Mouse (Mus musculus) MEL (cell line): ENCODE measurements around the gene Gm20388. TPM values are rescaled to one million over a fixed set of nuclear protein-coding genes. Genes with fewer than 3 reads are reported as not detected.

Experiments used
- DNase-seq: peaks from one replicate; pipeline ENCODE4 v3.0.0; 2011; ENCODE audit warnings: low read depth, low spot score
- H3K27ac ChIP-seq: 2 replicates; pipeline ENCODE4 v1.5.1; 2012; ENCODE audit warnings: low read depth, mild to moderate bottlenecking, control low read depth, low read length, moderate library complexity; ENCODE audit not compliant: control insufficient read depth
- H3K27me3 ChIP-seq, 2 experiments: fragments of 150-350 bp in 1 of 2; sonication (generic) in 1 of 2; 2 replicates each; pipeline ENCODE4 v1.6.1; 2012; ENCODE audit warnings: low read length in 2 of 2, mild to moderate bottlenecking in 2 of 2, improper control_type of control experiment in 1 of 2, moderate library complexity in 1 of 2; ENCODE audit not compliant: insufficient read depth in 2 of 2, control insufficient read depth in 1 of 2
- H3K36me3 ChIP-seq, 2 experiments: 2 replicates each; pipeline ENCODE4 v1.6.1; 2012 to 2014; ENCODE audit warnings: low read length in 2 of 2, improper control_type of control experiment in 1 of 2, inconsistent platforms in 1 of 2, mild to moderate bottlenecking in 1 of 2; ENCODE audit not compliant: insufficient read depth in 2 of 2, control insufficient read depth in 1 of 2
- H3K4me1 ChIP-seq, 2 experiments: fragments of 150-350 bp in 1 of 2; sonication (generic) in 1 of 2; 2 replicates each; pipeline ENCODE4 v1.6.1; 2012; ENCODE audit warnings: low read length in 2 of 2, improper control_type of control experiment in 1 of 2, mild to moderate bottlenecking in 1 of 2; ENCODE audit not compliant: insufficient read depth in 2 of 2, control insufficient read depth in 1 of 2
- H3K4me3 ChIP-seq, 2 experiments: fragments of 150-350 bp in 1 of 2; sonication (generic) in 1 of 2; 2 replicates each; pipeline ENCODE4 v1.5.1; 2012; ENCODE audit warnings: low read depth in 2 of 2, low read length in 2 of 2, mild to moderate bottlenecking in 2 of 2, moderate library complexity in 2 of 2, control low read depth in 1 of 2, improper control_type of control experiment in 1 of 2; ENCODE audit not compliant: control insufficient read depth in 1 of 2, insufficient read depth in 1 of 2
- H3K79me2 ChIP-seq: 2 replicates; pipeline ENCODE4 v1.6.1; 2012; ENCODE audit warnings: mild to moderate bottlenecking, low read length, moderate library complexity; ENCODE audit not compliant: control insufficient read depth, poor library complexity, insufficient read depth
- H3K9ac ChIP-seq: 2 replicates; pipeline ENCODE4 v1.6.1; 2012; ENCODE audit warnings: low read depth, mild to moderate bottlenecking, control low read depth, low read length, moderate library complexity; ENCODE audit not compliant: control insufficient read depth, poor library complexity, severe bottlenecking
- H3K9me3 ChIP-seq: fragments of 150-350 bp; sonication (generic); replicated peaks from 2 replicates; pipeline ENCODE4 v1.6.1; 2012; ENCODE audit warnings: mild to moderate bottlenecking, low read length, improper control_type of control experiment, moderate library complexity; ENCODE audit not compliant: insufficient read depth
- CHD1 ChIP-seq: IDR thresholded peaks from 2 replicates; pipeline ENCODE4 v1.6.1; 2012; ENCODE audit warnings: low read depth, mild to moderate bottlenecking, inconsistent platforms, low read length, improper control_type of control experiment
- CHD2 ChIP-seq: IDR thresholded peaks from 2 replicates; pipeline ENCODE4 v1.6.1; 2011; ENCODE audit warnings: low read length, improper control_type of control experiment
- CTCF ChIP-seq, 3 experiments: IDR thresholded peaks in 2 of 3; conservative IDR thresholded peaks in 1 of 3; 2 replicates each; pipeline ENCODE4 v1.5.1; 2011 to 2012; ENCODE audit warnings: low read length in 3 of 3, low read depth in 2 of 3, mild to moderate bottlenecking in 2 of 3, improper control_type of control experiment in 1 of 3, inconsistent platforms in 1 of 3, mixed read lengths in 1 of 3, moderate library complexity in 1 of 3; ENCODE audit not compliant: control insufficient read depth in 1 of 3, insufficient read depth in 1 of 3, poor library complexity in 1 of 3, severe bottlenecking in 1 of 3
- ETS1 ChIP-seq: IDR thresholded peaks from 2 replicates; pipeline ENCODE4 v1.6.1; 2012; ENCODE audit warnings: low read depth, mild to moderate bottlenecking, inconsistent platforms, low read length, improper control_type of control experiment, moderate library complexity
- MAX ChIP-seq: IDR thresholded peaks from 2 replicates; pipeline ENCODE4 v1.6.1; 2011; ENCODE audit warnings: low read length, improper control_type of control experiment
- MAZ ChIP-seq: IDR thresholded peaks from 2 replicates; pipeline ENCODE4 v1.6.1; 2012; ENCODE audit warnings: low read depth, mild to moderate bottlenecking, inconsistent platforms, low read length, improper control_type of control experiment
- MEF2A ChIP-seq: IDR thresholded peaks from 2 replicates; pipeline ENCODE4 v1.6.1; 2014; ENCODE audit warnings: low read depth, mild to moderate bottlenecking, inconsistent platforms, low read length, improper control_type of control experiment; ENCODE audit not compliant: poor library complexity, insufficient replicate concordance, severe bottlenecking; ENCODE audit errors: extremely low read depth
- MXI1 ChIP-seq: IDR thresholded peaks from 2 replicates; pipeline ENCODE4 v1.6.1; 2011; ENCODE audit warnings: mild to moderate bottlenecking, low read depth, low read length, improper control_type of control experiment
- MYB ChIP-seq: IDR thresholded peaks from 2 replicates; pipeline ENCODE4 v1.6.1; 2011; ENCODE audit warnings: mild to moderate bottlenecking, low read depth, low read length, improper control_type of control experiment
- MYC ChIP-seq: IDR thresholded peaks from 2 replicates; pipeline ENCODE4 v1.6.1; 2011; ENCODE audit warnings: low read depth, mild to moderate bottlenecking, low read length, improper control_type of control experiment, moderate library complexity
- NELFE ChIP-seq: IDR thresholded peaks from 2 replicates; pipeline ENCODE4 v1.6.1; 2011; ENCODE audit warnings: low read depth, low read length, improper control_type of control experiment
- NRF1 ChIP-seq: IDR thresholded peaks from 2 replicates; pipeline ENCODE4 v1.6.1; 2014; ENCODE audit warnings: low read depth, mild to moderate bottlenecking, inconsistent platforms, low read length, improper control_type of control experiment, moderate library complexity; ENCODE audit not compliant: poor library complexity, insufficient read depth, severe bottlenecking
- POLR2AphosphoS2 ChIP-seq: IDR thresholded peaks from 2 replicates; pipeline ENCODE4 v1.6.1; 2011; ENCODE audit warnings: low read length, improper control_type of control experiment
- RCOR1 ChIP-seq: IDR thresholded peaks from 2 replicates; pipeline ENCODE4 v1.6.1; 2012; ENCODE audit warnings: low read depth, mild to moderate bottlenecking, inconsistent platforms, low read length, improper control_type of control experiment
- SMC3 ChIP-seq: IDR thresholded peaks from 2 replicates; pipeline ENCODE4 v1.6.1; 2011; ENCODE audit warnings: low read depth, low read length, improper control_type of control experiment
- TAL1 ChIP-seq: IDR thresholded peaks from 2 replicates; pipeline ENCODE4 v1.6.1; 2012; ENCODE audit warnings: mild to moderate bottlenecking, inconsistent platforms, low read length, moderate library complexity, mixed read lengths
- TCF12 ChIP-seq: IDR thresholded peaks from 2 replicates; pipeline ENCODE4 v1.6.1; 2014; ENCODE audit warnings: low read depth, mild to moderate bottlenecking, inconsistent platforms, low read length, improper control_type of control experiment, moderate library complexity
- UBTF ChIP-seq: IDR thresholded peaks from 2 replicates; pipeline ENCODE4 v1.6.1; 2012; ENCODE audit warnings: low read depth, mild to moderate bottlenecking, inconsistent platforms, low read length, improper control_type of control experiment, moderate library complexity, borderline replicate concordance; ENCODE audit not compliant: insufficient read depth
- ZKSCAN1 ChIP-seq: IDR thresholded peaks from 2 replicates; pipeline ENCODE4 v1.6.1; 2012; ENCODE audit warnings: low read depth, mild to moderate bottlenecking, inconsistent platforms, low read length, improper control_type of control experiment, moderate library complexity
- ZNF384 ChIP-seq: IDR thresholded peaks from 2 replicates; pipeline ENCODE4 v1.6.1; 2012; ENCODE audit warnings: low read depth, mild to moderate bottlenecking, inconsistent platforms, low read length, improper control_type of control experiment
- polyA plus RNA-seq, 2 experiments: library from polyadenylated mRNA; stranded (reverse) in 1 of 2; unstranded in 1 of 2; fragments of >175 nt in 1 of 2; fragments of >200 nt in 1 of 2; gene quantifications; 2 replicates each; pipeline versions ENCODE4 v1.2.1 to v1.2.4; 2012; ENCODE audit warnings: low replicate concordance in 2 of 2, low read depth in 1 of 2; ENCODE audit not compliant: insufficient read length in 2 of 2, insufficient read depth in 1 of 2, missing spikeins in 1 of 2
- total RNA-seq: library from RNA; depleted of rRNA; stranded (reverse); fragments of 300-350 nt; gene quantifications from 2 replicates; pipeline ENCODE4 v1.2.3, GENCODE M21; 2012

Gm20388 gene
- total and polyA plus RNA-seq, 3 experiments: 11.1 to 17.8 TPM; not detected in 1

DNA sequence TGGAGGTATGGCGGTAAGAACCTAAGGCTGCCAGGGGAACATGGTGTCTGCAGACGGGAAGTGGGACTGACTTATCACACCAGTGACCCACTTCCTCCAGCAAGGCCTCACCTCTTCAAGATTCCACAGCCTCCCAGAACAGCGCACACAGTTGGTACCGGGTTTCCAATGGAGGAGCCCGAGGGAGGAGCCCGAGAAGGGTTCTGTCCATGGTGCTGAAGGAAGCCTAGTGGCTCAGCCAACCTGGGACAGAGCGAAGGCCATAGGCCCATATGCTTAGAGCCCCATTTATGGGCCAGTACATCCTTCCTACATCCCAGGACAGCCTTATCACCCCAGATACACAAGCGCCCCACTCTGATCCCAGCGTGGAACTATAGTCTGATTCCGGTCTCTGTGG is 1850.8 kb downstream of the Gm20388 start:
- H3K9me3 ChIP-seq: no peaks in the 10 kb centered on the region
- H3K9ac ChIP-seq: no peak overlapping the region
- H3K4me1 ChIP-seq: no peaks in the 10 kb centered on the region
- H3K36me3 ChIP-seq: no peaks in the 10 kb centered on the region
- H3K27me3 ChIP-seq: no peaks in the 10 kb centered on the region
- no peaks in the 10 kb centered on the region for H3K79me2 ChIP-seq
- H3K27ac ChIP-seq: no peak overlapping the region
- peak; percentile 29 for DNase-seq
- H3K4me3 ChIP-seq: no peak overlapping the region
- TF ChIP-seq SMC3 (no peak), MXI1 (no peak), TCF12 (no peak), MEF2A (no peak), NELFE (no peak)

DNA sequence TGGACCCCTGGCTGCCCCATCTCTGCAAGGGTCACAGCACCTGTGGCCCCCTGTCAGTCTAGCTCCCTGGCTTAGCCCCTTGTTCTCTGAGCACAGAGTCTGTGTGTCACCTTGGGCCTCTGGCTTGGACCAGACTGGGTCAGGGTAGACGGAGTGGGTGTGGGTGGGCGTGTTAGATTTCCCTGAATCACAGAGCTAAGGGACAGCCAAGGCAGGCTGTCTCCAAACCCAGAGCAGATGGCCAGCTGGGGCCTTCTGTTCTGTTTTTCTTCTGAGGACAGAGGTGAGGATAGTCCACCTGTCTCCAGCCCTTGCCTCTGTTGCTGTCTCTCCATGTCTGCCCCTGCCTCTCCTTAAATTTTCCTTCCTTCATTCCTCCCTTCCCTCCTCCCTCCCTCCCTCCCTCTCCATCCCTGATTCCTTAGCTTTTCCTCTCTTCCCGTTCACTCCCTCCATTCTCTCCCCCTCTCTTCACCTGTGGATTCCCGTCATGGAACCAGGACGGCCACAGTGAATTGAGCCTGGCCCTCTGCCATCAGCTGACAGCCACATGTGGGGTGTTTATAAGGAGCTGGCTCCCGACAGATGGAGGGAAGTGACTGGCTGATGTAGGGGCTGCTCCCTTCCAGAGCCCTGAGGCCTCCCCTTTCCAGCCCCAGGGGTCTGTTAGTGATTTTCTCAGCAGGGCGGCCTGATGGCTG is 1852.5 kb downstream of the Gm20388 start:
- H3K79me2 ChIP-seq: no peaks in the 10 kb centered on the region
- no peaks in the 10 kb centered on the region for H3K27me3 ChIP-seq
- no peaks in the 10 kb centered on the region for H3K9me3 ChIP-seq
- H3K9ac ChIP-seq: no peak overlapping the region
- TF ChIP-seq POLR2AphosphoS2 (no peak), ZKSCAN1 (no peak), ZNF384 (no peak), CTCF (IDR thresholded peaks at IDR 0.05 in 2 of 3, conservative IDR thresholded peaks at IDR 0.05 in 1 of 3; ENCODE audit: control insufficient read depth in 1 of 3, insufficient read depth in 1 of 3, low read depth in 2 of 3, low read length in 3 of 3, poor library complexity in 1 of 3, severe bottlenecking in 1 of 3) (no peak), CHD1 (no peak), MYC (no peak), MYB (no peak), TAL1 (no peak), MAX (no peak), MAZ (no peak), RCOR1 (no peak), MXI1 (no peak), CHD2 (no peak), NRF1 (no peak), TCF12 (no peak), UBTF (no peak), ETS1 (no peak)
- H3K4me1 ChIP-seq: no peaks in the 10 kb centered on the region
- no peak overlapping the region for H3K27ac ChIP-seq
- H3K36me3 ChIP-seq: no peaks in the 10 kb centered on the region
- H3K4me3 ChIP-seq: no peak overlapping the region
- DNase-seq: no peak
